Mouse (Mus musculus) ES-Bruce4 (cell line): ENCODE measurements around the gene Pimreg.
A peak's percentile ranks its signal among the peaks of the same experiment; 100 is the strongest.

ENCODE experiments used
- CTCF ChIP-seq: IDR thresholded peaks from one replicate; pipeline ENCODE4 v1.8.1; 2011; ENCODE audit warnings: low read depth, low read length
- EP300 ChIP-seq: IDR thresholded peaks from 2 replicates; pipeline ENCODE4 v1.6.1; 2011; ENCODE audit warnings: low read depth, low read length; ENCODE audit not compliant: insufficient read depth
- POLR2A ChIP-seq: IDR thresholded peaks from one replicate; pipeline ENCODE4 v1.8.1; 2011; ENCODE audit warnings: low read length; ENCODE audit not compliant: insufficient read depth

- TF ChIP-seq CTCF (peak; percentile 82), POLR2A (no peak), EP300 (no peak)
Observed at GRCm38 (mm10) chr11:72052636-72053035, 10.8 kb downstream of the Pimreg start.
